Mouse (Mus musculus) neutrophil, adult 5-6 weeks (primary cell): ENCODE results near the gene Rrbp1. TPM values are rescaled to one million over a fixed set of nuclear protein-coding genes. Genes with fewer than 3 reads are reported as not detected.

Experiments
- ATAC-seq: fragments of 151-379, 151-347 bp; 2 replicates; pipeline ENCODE4 v1.8.0; 2017; ENCODE audit warnings: mild to moderate bottlenecking, moderate TSS enrichment; ENCODE audit not compliant: insufficient number of reproducible peaks, poor library complexity, low FRiP score, severe bottlenecking; ENCODE audit errors: extremely low read depth
- total RNA-seq: library from RNA; stranded (forward); fragments of 200-1000 nt; gene quantifications from 2 replicates; pipeline ENCODE4 v1.2.3, GENCODE M21; 2017

Rrbp1 gene
- total RNA-seq, 1 experiment from 2014 or later = 181 TPM

GRCm38 (mm10) chr2:143932340-143932873, 78.7 kb downstream of the Rrbp1 start:
- no peak for ATAC-seq

GRCm38 (mm10) chr2:143929607-143930311, 81.3 kb downstream of the Rrbp1 start:
- ATAC-seq = no peak

- ATAC-seq = no peak
Observed at GRCm38 (mm10) chr2:143925826-143926225, 85.2 kb downstream of the Rrbp1 start.

- no peak for ATAC-seq
Observed at GRCm38 (mm10) chr2:143924085-143924484, 87.0 kb downstream of the Rrbp1 start.

- ATAC-seq = no peak
Observed at GRCm38 (mm10) chr2:143918831-143919502, 92.1 kb downstream of the Rrbp1 start.

GRCm38 (mm10) chr2:143917622-143918021, 93.4 kb downstream of the Rrbp1 start:
- no peak for ATAC-seq

GRCm38 (mm10) chr2:143916229-143916628, 94.8 kb downstream of the Rrbp1 start:
- no peak for ATAC-seq

GRCm38 (mm10) chr2:143915600-143916135, 95.4 kb downstream of the Rrbp1 start:
- ATAC-seq = no peak

- peak; percentile 85 for ATAC-seq
Observed at GRCm38 (mm10) chr2:143914760-143915599, 96.1 kb downstream of the Rrbp1 start, which contains the start of gene Dstn. Gene Dstn, plus strand, starts transcription at chr2:143915320.

GRCm38 (mm10) chr2:143914221-143914620, 96.8 kb downstream of the Rrbp1 start:
- ATAC-seq = no peak

GRCm38 (mm10) chr2:143912199-143912598, 98.9 kb downstream of the Rrbp1 start:
- no peak for ATAC-seq

GRCm38 (mm10) chr2:143909230-143909629, 101.8 kb downstream of the Rrbp1 start:
- no peak for ATAC-seq

GRCm38 (mm10) chr2:143904896-143905295, 106.2 kb downstream of the Rrbp1 start:
- no peak for ATAC-seq

- no peak for ATAC-seq
Observed at GRCm38 (mm10) chr2:143903376-143904045, 107.6 kb downstream of the Rrbp1 start.

- no peak for ATAC-seq
Observed at GRCm38 (mm10) chr2:143900821-143901351, 110.2 kb downstream of the Rrbp1 start.

- ATAC-seq = peak; percentile 55; the same call in 1 of the 2 replicates
Observed at GRCm38 (mm10) chr2:143899470-143900220, 111.4 kb downstream of the Rrbp1 start.
